Mouse (Mus musculus): ENCODE data around the gene Sh3pxd2a. TPM values are rescaled to one million over a fixed set of nuclear protein-coding genes. Genes with fewer than 3 reads are reported as not detected.

Gene Sh3pxd2a
- total RNA-seq, 1 experiment from 2014 or later, result 2.1 TPM

DNA sequence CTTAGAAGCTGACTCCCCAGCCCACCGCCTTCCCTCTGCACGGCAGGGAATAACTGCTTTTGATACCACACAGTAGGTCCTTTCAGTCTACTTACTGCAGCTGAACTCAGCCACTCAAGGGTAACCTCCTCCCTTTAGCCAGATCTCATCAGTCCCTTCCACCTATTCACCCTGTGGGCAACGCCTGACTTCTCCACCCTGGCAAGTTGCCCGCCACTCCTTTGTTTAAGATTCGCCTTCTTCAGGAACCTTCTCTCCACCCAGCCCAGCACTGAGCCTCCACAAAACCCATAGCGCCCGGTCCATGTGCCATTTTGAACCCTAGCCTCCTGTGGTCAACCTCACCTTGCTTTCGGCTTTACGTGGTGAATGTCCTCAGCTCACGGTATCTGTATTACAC is 161.1 kb downstream of the Sh3pxd2a start:
- ATAC-seq (replicated peaks; ENCODE audit: low read depth, poor library complexity, severe bottlenecking), result no peak

DNA sequence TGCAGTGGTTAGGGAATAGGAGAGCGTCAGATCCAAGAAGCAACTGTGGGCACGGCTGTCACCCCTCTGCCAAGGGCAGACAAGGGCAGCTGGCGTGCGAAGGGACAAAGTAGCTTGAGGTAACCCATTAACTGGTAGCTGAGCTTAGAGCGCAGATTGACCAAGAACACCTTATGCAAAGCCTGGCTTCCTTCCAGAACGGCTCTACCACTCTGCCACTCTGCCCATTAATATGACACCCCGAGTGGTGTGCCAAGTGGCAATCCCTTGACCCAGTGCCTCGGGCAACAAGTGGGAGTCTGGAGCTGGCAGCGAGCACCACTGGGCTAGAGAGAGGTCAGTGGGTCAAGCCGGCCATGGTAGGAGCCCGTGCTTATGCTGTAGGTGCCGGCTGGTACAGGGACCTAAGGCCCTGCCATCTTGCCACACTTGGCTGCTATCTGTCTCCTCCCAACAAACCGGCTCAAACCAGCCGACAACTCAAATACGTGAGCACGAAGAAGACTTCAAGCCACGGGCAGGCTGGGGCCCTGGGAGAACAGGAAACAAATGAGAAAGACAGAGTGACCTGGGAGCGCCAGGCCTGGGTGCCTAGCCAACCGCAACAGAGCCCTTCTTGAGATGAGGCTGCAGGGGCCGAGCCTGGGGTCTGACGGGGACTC is 161.9 kb downstream of the Sh3pxd2a start:
- no peak for ATAC-seq (replicated peaks; ENCODE audit: low read depth, poor library complexity, severe bottlenecking)

DNA sequence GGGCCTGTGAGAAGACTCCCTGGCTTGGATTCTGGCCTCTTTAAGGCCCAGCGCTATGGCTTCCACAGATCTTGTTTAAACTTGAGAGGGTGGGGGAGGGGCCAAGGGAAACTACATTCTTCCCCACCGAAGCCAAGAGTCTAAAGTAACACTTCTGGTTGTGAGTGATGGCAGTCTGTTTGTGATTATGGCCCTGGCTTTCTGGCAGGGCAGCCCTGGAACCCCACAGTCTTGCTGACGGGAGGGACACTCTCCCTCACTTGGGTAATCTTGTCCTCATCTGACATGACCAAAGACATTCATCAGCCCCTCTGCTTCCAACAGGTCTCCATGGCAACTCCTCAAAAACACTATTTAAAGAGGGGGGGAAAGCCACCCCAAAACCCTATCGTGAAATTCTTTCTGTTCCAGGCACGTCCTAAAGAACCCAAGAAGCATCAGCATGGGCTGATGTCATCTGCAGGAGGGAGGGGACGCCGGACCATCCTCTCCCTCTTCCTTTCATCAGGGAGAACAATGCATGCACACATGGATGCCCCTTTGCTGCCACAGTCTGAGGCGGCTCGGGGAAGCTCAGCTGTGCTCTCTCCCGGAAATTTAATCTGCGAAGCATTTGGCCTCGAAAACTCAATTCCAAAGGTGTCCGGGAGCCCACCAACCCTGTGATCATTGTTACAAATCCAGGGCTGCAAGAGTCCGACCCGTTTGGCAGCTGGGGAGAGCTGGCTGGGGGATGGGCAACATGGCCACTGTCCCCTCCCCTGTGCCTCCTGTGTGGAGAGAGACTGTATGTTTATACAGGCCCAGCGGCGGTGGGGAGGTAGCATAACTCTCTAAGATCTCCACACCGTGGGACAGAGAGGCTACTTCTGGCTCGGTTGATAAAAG is 162.7 kb downstream of the Sh3pxd2a start:
- ATAC-seq (replicated peaks; ENCODE audit: low read depth, poor library complexity, severe bottlenecking), result no peak

DNA sequence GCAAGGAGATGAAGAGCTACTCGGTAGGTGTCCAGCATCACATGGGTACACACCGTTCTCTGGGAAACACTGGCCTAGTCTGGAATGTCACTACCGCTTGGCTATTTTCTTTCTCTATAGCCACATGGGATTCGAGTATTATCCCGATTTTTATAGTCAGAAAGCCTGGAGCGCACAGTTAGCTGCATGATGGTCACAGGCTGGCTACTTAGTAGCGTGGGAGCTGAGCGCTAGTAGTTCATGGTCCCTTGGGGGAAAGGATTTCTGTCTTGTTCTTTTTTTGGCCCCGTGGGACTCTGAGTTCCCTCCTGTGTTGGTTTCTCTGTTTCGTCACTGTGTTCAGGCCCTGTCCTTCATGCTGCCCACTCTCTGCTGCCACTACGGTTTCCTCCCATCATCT is 166.1 kb downstream of the Sh3pxd2a start:
- ATAC-seq (replicated peaks; ENCODE audit: low read depth, poor library complexity, severe bottlenecking), result no peak

DNA sequence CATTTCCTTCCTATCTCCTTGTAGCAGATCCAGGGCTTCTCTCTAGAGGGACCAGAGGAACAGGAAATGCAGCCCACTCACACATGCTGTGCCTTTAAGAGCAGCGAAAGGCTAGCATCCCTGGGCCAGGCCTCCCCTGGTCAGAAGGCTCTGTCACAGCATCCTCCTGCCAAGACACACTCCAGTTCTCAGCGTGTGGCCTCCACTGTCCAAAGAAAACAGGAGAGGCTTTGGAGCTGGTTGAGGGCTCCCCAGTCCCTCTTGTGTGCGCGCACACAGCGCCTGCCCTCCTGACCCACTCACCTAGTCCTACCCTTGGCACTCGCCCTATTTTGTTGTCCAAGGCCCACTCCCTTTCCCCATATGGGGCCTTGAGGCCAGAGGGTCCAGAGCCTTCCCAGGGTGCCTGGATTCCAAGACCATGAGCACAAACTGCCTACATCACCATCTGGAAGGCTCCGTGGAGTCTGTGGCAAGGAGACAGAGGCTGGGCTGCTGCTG is 171.7 kb downstream of the Sh3pxd2a start:
- ATAC-seq (replicated peaks; ENCODE audit: low read depth, poor library complexity, severe bottlenecking), result no peak

DNA sequence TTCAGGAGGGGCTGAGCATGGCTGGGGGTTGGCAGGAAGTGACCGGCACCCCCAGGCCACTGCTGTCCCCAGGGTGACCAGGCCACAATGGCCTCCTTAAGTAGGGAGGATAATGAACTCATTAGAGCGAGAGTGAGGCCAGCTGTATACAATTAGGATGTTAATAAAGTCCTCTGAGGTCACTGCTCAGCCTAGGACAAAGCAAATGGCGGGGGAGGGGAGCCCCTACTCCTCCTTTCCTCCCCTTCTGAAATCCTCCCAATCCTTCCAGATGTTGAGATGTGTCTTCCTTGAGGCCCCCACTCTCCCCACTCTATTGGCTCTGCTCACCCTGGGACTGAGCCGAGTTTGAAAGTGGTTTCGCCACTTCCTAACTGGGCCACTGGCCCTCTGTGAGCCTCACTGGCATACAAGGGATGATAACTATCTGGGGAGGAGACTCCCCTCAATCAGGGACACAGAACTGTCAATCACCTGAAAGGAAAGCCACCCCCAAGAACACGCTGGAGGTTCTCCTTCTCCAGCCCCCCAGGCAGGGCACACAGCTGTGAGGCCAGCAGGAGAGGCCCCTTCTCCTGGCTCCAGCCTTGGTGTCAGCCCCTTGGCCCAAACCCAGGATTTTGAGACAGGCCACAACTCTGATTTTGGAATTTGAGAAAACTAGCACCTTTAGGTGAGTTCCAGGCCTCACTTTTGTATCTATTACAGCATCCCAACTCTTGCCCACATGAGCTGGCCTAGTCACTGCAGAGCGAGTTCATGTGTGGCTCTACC is 172.7 kb downstream of the Sh3pxd2a start:
- ATAC-seq (replicated peaks; ENCODE audit: low read depth, poor library complexity, severe bottlenecking), result no peak

DNA sequence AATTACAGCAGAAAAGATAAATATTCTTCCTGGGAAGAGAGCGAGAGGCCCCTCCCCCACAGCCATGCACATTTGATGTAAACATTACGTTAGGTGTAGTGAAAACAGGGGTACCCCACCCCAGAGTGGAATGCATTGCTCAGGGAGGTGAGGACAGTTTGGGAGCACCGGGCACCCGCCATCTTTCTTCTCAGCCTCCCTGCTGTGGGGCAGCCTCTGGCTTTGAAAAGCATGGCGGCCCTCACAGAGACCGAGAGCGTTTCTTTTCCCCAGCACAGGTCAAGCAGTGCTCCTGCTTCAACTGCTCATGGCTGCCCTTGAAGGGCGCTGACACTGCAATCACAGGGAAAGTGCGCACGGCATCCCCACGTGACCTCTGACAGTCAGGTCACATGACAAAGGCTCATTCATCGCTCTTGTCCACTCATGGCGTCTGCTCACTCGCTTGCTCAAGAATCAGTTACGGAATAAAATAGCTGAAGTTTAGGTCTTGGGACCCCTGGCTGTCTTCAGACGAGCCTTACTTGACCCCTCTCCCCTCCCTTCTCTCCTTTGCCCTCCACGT is 177.2 kb downstream of the Sh3pxd2a start:
- ATAC-seq (replicated peaks; ENCODE audit: low read depth, poor library complexity, severe bottlenecking), result no peak

DNA sequence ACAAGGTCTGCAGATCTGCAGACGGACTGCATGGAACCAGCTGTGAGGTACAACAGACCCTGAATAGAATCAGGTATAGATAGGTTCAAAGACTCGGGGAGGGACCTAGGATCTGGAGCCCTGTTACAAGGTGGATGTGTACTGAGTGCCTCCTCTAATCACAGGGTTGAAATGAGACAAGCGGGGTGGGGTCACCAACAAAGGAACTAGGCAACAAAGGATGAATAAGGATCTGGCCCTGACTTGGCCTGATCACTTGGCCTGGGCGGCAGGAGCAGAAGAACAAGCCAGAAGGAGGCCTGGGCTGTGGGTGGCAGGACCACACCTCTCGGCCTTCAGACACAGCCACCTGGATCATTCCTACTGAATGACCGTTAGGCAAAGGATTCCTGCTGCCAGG is 178.6 kb downstream of the Sh3pxd2a start:
- no peak for ATAC-seq (replicated peaks; ENCODE audit: low read depth, poor library complexity, severe bottlenecking)

DNA sequence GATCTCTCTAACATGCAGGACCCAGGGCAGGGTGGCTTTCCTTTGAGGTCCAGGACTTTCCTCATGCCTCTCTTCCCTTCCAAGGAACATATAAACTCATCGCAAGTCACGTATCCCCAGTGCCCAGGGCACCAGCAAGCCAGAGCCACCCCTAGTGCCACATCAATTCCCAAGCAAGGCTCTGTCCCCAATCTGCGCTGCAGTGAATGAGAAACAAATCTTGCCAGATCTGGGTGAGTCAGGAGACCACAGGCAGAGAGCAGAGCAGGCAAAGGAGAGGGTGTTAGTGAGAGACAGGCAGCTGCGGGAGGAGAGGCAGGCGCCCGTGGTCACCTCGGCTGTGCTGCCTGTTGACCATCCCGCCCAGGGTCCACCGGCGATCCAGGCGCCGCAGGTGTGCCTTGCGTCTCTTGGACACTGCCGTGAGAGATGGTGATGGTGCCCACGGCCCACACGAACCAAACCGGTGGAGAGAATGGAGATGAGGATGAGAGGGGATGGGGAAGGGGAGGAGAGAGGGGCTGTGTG is 181.4 kb downstream of the Sh3pxd2a start:
- no peak for ATAC-seq (replicated peaks; ENCODE audit: low read depth, poor library complexity, severe bottlenecking)

DNA sequence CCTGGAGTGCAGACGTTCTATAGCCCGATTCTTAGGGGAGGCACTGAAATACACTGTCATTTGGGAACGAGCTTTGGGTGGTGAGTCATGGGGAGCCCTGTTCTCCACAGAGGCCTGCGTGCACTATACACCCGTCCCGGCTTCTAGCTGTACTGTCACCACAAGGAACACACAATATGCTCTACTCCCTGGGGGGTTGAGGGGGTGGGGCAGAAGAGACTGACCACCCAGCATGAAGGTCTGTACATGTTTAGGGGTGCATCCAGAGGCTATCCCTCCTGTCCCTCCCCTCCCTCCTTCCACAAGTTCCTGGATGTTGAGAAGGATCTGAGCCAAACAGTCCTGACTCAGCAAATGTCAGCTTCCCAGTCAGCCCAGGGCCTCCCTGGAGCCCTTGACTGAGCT is 182.1 kb downstream of the Sh3pxd2a start:
- ATAC-seq (replicated peaks; ENCODE audit: low read depth, poor library complexity, severe bottlenecking), result no peak

DNA sequence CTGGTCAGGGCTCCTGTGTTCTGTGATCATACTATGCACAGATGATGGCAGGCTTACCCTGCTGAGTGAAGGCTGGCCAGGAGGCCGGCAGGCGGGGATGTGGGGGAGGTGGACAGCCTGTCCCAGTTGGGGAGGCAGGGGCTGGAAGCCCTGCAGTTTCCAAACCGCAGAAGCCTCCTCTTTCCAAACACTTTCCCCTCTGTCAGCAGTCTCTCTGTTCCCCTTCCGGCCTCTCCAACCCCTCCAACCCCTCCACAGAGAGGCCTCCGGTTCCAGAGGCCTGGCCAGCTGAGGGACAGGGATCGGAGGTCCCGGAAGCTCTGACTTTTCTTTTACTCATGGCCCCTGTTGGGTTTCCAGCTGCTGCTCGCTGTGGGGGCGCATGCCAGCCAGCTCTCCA is 183.3 kb downstream of the Sh3pxd2a start:
- no peak for ATAC-seq (replicated peaks; ENCODE audit: low read depth, poor library complexity, severe bottlenecking)

DNA sequence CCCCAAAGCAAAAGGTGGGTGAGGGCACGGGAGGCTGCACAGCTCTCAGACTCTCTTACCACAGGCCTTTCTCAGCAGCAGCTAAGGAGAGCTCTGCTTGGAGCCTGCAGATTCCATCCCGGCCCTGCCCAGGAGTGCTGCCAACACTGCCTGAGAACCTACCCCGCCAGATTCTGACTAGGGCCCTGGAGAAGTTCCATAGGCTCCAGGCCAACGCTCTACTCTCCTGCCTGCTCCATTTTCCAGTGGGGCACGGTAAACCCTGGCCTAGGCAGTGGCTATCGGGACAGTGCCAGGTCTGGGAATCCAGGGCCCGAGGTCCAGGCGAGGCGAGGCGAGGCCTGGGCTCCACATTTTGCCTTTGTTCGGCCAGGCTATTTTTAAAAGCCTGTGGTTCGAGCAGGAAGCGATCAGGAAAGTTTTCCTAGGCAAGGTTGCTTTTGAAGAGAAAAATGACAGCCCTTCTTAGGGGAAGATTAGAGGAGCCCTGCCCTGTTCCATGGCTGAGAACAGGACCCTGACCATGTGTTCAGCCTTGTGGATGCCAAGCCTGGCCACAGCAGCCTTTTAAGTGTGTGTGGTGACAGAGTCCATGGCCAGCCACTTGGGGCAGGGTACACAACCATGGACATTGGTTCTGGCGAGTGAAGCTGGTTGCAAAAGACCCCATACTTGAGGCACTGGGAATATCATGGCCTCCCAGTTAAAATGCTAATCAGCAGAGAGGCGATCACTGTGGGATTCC is 184.2 kb downstream of the Sh3pxd2a start:
- no peak for ATAC-seq (replicated peaks; ENCODE audit: low read depth, poor library complexity, severe bottlenecking)

DNA sequence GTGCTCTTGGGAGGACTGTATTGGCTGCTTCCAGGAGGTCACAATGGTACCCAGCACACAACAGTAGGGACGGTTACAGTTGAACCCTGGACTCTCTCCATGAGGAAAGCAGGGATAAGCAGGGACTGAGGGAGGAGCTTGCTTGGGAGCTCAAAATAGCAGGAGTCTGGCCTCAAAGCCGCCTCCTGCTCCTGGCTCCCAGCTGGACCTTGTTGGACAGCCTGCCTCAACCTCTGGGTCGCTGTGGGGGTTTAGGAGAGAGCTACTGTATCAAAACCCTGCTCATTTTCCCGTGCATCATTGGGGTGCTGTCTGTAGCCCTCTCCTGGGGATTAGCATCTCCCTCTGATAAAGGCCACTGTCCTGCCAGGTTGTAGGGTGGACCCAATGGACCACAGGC is 184.8 kb downstream of the Sh3pxd2a start:
- no peak for ATAC-seq (replicated peaks; ENCODE audit: low read depth, poor library complexity, severe bottlenecking)

DNA sequence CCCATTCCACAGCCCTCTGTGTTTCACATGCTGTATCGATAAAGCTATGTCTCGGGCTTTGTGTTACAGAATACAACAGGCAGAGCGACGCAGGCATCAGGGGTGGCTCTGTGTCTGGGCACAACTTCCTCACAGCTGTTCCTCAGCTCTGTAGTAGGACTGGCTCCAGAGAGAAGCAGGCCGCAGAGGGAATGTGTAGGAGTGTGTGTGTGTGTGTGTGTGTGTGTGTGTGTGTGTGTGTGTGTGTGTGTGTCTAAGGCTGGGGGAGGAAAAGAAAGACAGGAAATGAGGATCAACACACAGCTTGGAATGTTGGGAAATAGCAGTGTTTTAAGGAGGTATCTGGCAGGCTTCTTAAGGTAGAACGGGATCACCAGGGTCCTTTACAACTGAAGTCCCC is 187.5 kb downstream of the Sh3pxd2a start:
- ATAC-seq (replicated peaks; ENCODE audit: low read depth, poor library complexity, severe bottlenecking), result no peak

DNA sequence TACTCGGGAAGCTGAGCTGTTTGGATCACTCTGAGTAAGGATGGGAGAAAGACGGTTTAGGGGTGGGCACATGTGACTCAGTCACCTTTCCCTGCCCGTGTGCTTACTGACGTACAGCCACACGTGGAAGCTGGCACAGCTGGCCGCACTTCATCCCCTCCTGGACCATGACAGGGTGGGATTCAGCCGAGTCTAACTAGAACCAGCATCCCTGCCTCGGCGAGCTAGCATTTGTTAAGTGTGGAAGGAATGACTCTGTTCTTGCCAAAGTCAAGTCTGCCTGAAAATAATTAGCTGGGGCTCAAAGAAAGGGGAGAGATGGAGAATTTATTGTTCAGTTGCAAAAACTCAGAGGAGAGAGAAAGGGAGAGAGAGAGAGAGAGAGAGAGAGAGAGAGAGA is 193.7 kb downstream of the Sh3pxd2a start:
- no peak for ATAC-seq (replicated peaks; ENCODE audit: low read depth, poor library complexity, severe bottlenecking)

DNA sequence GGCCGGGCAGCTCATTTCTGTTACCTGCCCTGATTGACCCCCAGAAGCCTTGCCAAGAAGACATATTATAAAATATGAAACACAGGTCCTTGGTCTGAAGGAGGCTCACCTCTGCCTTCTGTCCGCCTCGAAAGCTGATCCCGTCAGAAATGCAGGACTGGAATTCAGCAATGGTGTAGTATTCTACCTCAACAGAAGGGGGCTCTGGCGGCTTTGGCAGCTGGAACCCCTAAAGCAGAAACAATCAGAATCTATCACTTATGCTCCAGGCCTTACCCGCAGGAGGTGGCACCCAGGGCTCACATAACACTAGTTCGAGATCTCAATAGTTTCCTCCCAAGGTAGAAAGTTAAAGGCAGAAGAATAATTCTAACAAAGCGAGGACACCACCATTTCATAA is 194.5 kb downstream of the Sh3pxd2a start:
- 0 out of 2 replicates have a peak, but pooled peaks have one; percentile 45 for ATAC-seq (replicated peaks; ENCODE audit: low read depth, poor library complexity, severe bottlenecking)

DNA sequence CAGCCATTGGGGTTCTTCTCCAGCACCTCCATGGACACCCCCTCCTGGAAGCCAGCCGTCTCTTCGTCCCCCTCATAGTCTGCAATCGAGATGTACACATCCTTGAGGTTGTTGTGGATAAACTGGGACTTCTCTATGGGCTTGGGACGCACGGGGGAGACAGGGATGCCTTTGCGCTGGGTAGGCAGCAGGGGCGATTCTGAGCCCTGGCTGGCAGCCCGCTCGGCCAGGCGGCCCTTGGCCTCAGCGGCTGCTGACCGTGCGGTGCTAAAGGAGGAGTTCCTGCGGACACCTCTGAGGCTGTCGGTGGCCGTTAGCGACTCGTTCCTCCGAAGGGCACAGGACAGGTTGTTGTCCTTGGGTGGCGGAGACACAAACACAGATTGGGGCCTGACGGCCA is 197.1 kb downstream of the Sh3pxd2a start:
- no peak for ATAC-seq (replicated peaks; ENCODE audit: low read depth, poor library complexity, severe bottlenecking)

DNA sequence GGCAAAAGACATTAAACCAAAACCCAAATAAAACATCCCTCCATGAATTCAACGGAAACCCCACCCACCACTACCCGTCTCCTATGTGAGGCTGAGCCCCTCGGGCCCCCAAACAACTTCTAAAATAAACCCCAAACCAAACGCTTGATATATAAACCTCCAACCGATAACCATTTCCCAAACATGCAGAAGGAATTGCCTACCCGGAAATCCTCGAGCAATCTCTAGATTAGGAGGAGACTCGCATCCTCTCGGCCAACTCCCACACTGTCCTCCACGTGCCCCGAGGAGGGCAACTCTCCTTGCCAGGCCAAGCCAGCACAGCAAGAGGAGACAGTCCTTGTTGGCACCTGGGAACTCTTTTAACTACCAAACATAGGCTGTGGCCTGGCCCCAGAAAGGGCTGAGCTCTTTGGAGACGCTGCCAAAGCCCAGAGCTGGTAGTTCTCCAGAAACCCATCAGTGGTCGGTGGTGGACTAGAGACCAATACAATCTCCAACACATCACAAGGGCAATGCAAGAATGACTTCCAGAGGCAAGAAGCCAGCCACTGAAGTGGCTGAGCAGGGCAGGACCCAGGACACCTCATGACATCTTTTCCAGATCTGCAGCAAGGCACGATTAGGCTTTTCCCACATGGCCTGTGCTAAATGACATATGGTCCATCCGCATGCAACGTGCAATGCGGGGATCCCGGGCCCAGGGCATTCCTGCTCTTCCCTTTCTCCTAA is 198.0 kb downstream of the Sh3pxd2a start:
- ATAC-seq (replicated peaks; ENCODE audit: low read depth, poor library complexity, severe bottlenecking), result no peak

Data from common myeloid progenitor, adult 5-6 weeks (primary cell).